Mouse (Mus musculus) liver, adult 2 months (tissue): ENCODE results near the gene Galm.

Experiments
- CTCF ChIP-seq: fragments of 200-500 bp; IDR thresholded peaks from 2 replicates; pipeline ENCODE4 v1.5.1; 2011; ENCODE audit warnings: low read depth, low read length, control low read depth
- POLR2A ChIP-seq: fragments of 200-500 bp; IDR thresholded peaks from 2 replicates; pipeline ENCODE4 v1.6.1; 2011; ENCODE audit warnings: low read length, control low read depth; ENCODE audit not compliant: insufficient read depth; ENCODE audit errors: extremely low read depth

DNA sequence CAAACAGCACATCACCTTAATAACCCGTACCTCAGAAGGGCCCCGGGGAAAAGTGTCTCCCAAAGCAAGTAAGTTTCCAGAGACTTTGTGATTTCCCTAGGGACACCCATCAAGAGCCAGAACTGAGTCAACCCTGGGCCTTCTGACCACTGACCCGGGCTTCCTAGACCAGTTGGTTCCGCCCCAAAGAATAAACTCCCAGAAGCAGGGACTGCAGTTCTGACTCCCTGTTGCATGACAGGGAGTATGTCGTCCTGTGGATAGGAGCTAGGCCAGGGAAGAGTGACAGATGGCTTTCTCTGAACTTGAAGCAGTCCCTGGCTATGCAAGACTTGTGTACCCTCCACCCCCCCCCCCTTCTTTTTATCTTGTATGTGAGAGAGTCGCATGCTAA is 21.7 kb downstream of the Galm start:
- TF ChIP-seq CTCF: no peak
- no peak for TF ChIP-seq POLR2A
